Comparison of ENCODE assay signal across 8 mouse cellular contexts in genomic region chr17:86063461-86063860, GRCm38 (mm10).
DNase-seq lines count a peak whose midpoint lies in the region; ATAC-seq lines count a peak whose summit lies in the region.

No protein-coding gene starts in this region.

- H3K4me2 ChIP-seq in midbrain, embryonic 15.5 days, result no peak overlapping the region
- H3K4me2 ChIP-seq in intestine, embryonic 15.5 days (replicated peaks), result no peak overlapping the region
- H3K4me2 ChIP-seq in midbrain, embryonic 16.5 days (ENCODE audit: low read length), result no peak overlapping the region

- H3K27me3 ChIP-seq in midbrain, embryonic 10.5 days (ENCODE audit: low read depth, poor library complexity, severe bottlenecking), result no peaks in the 10 kb centered on the region
- no peaks in the 10 kb centered on the region for H3K27me3 ChIP-seq in midbrain, embryonic 15.5 days (replicated peaks)
- H3K27me3 ChIP-seq in intestine, embryonic 15.5 days (replicated peaks), result no peaks in the 10 kb centered on the region
- H3K27me3 ChIP-seq in midbrain, embryonic 16.5 days (ENCODE audit: control insufficient read depth, insufficient read depth, low read depth, low read length), result no peaks in the 10 kb centered on the region

- intact Hi-C loops in left cerebral cortex, postnatal 14 days (cut with DNase I), result loop anchor here (5.0 kb wide), 1 partner anchor 416 kb away; no protein-coding TSS in a partner anchor

- WGBS in midbrain, embryonic 10.5 days, result 22% methylated on average over 5 of the region's 5 CpGs
- 15% methylated on average over 5 of the region's 5 CpGs for WGBS in midbrain, embryonic 15.5 days
- 12% methylated on average over 5 of the region's 5 CpGs for WGBS in intestine, embryonic 15.5 days
- 12% methylated on average over 5 of the region's 5 CpGs for WGBS in midbrain, embryonic 16.5 days

- H3K4me1 ChIP-seq in midbrain, embryonic 10.5 days, result no peaks in the 10 kb centered on the region
- no peaks in the 10 kb centered on the region for H3K4me1 ChIP-seq in midbrain, embryonic 15.5 days
- no peaks in the 10 kb centered on the region for H3K4me1 ChIP-seq in intestine, embryonic 15.5 days (replicated peaks)
- no peaks in the 10 kb centered on the region for H3K4me1 ChIP-seq in midbrain, embryonic 16.5 days (ENCODE audit: control insufficient read depth, insufficient read depth, low read length)

- H3K4me3 ChIP-seq in midbrain, embryonic 10.5 days, result no peak overlapping the region
- no peak overlapping the region for H3K4me3 ChIP-seq in midbrain, embryonic 15.5 days
- H3K4me3 ChIP-seq in intestine, embryonic 15.5 days (replicated peaks), result no peak overlapping the region
- no peak overlapping the region for H3K4me3 ChIP-seq in midbrain, embryonic 16.5 days (ENCODE audit: low read depth, low read length)

- no peaks in the 10 kb centered on the region for H3K9me3 ChIP-seq in midbrain, embryonic 10.5 days (replicated peaks)
- no peaks in the 10 kb centered on the region for H3K9me3 ChIP-seq in midbrain, embryonic 15.5 days
- H3K9me3 ChIP-seq in intestine, embryonic 15.5 days, result no peaks in the 10 kb centered on the region
- H3K9me3 ChIP-seq in midbrain, embryonic 16.5 days (replicated peaks; ENCODE audit: control insufficient read depth, low read length, poor library complexity, severe bottlenecking), result no peaks in the 10 kb centered on the region; the same call in 1 of the 2 replicates

- H3K9ac ChIP-seq in midbrain, embryonic 15.5 days, result no peak overlapping the region
- H3K9ac ChIP-seq in intestine, embryonic 15.5 days, result no peak overlapping the region
- H3K9ac ChIP-seq in midbrain, embryonic 16.5 days (ENCODE audit: low read depth, low read length), result no peak overlapping the region

- no peak for ATAC-seq in midbrain, embryonic 15.5 days (replicated peaks)
- ATAC-seq in intestine, embryonic 15.5 days, result peak; percentile 55; the same call in 1 of the 2 replicates
- 0 out of 2 replicates have a peak, but pooled peaks have one; percentile 14 for ATAC-seq in midbrain, embryonic 16.5 days

- peak; percentile 69 for DNase-seq in midbrain, embryonic 10.5 days (ENCODE audit: low spot score)
- peak; percentile 28 for DNase-seq in cerebellum, adult 8-10 months
- DNase-seq in frontal cortex, postnatal 10 days (ENCODE audit: low spot score in 2 of 2), result peak; percentile 15 to 52
- DNase-seq in left cerebral cortex, postnatal 14 days (ENCODE audit: low spot score in 2 of 2), result peak; percentile 54 to 73
- peak; percentile 25 to 68 for DNase-seq in spleen, postnatal 10 days (ENCODE audit: low spot score in 2 of 2)

- H3K27ac ChIP-seq in midbrain, embryonic 10.5 days (replicated peaks), result no peak overlapping the region
- no peak overlapping the region for H3K27ac ChIP-seq in midbrain, embryonic 15.5 days
- H3K27ac ChIP-seq in intestine, embryonic 15.5 days, result no peak overlapping the region
- H3K27ac ChIP-seq in midbrain, embryonic 16.5 days (ENCODE audit: low read length), result no peak overlapping the region

- no peaks in the 10 kb centered on the region for H3K36me3 ChIP-seq in midbrain, embryonic 10.5 days
- no peaks in the 10 kb centered on the region for H3K36me3 ChIP-seq in midbrain, embryonic 15.5 days (replicated peaks)
- no peaks in the 10 kb centered on the region for H3K36me3 ChIP-seq in intestine, embryonic 15.5 days
- H3K36me3 ChIP-seq in midbrain, embryonic 16.5 days (ENCODE audit: control insufficient read depth, insufficient read depth, low read length), result no peaks in the 10 kb centered on the region
